Mouse (Mus musculus): ENCODE results near the gene Tsc22d2. TPM values are rescaled to one million over a fixed set of nuclear protein-coding genes. Genes with fewer than 3 reads are reported as not detected.
A peak's percentile ranks its signal among the peaks of the same experiment; 100 is the strongest.

The Tsc22d2 gene
- total and polyA plus RNA-seq, 2 experiments from 2014 or later, result 10.2 to 27.7 TPM

- H3K9me3 ChIP-seq (ENCODE audit: low read length), result no peaks in the 10 kb centered on the region
- H3K4me2 ChIP-seq (ENCODE audit: low read depth), result no peak overlapping the region
- no peaks in the 10 kb centered on the region for H3K27me3 ChIP-seq (ENCODE audit: insufficient read depth, low read length)
- H3K27ac ChIP-seq (ENCODE audit: low read depth, low read length), result no peak overlapping the region
- peak; percentile 65 for ATAC-seq
- peak; percentile 19; the same call in 1 of the 2 replicates for TF ChIP-seq CTCF (IDR thresholded peaks at IDR 0.05; ENCODE audit: low read depth)
- no peak for DNase-seq
- 39% methylated on average over 3 of the region's 3 CpGs for WGBS
- no peak overlapping the region for H3K4me3 ChIP-seq (ENCODE audit: low read depth, low read length)
- H3K36me3 ChIP-seq (ENCODE audit: insufficient read depth), result no peaks in the 10 kb centered on the region
- H3K9ac ChIP-seq, result no peak overlapping the region
- H3K4me1 ChIP-seq (ENCODE audit: insufficient read depth), result no peaks in the 10 kb centered on the region
These were observed 89.3 kb downstream of the Tsc22d2 start for GRCm38 (mm10) chr3:58503720-58504333.

- Histone ChIP-seq H3K9ac (no peak overlapping the region), H3K36me3 (ENCODE audit: insufficient read depth) (no peaks in the 10 kb centered on the region), H3K9me3 (ENCODE audit: low read length) (no peaks in the 10 kb centered on the region), H3K4me3 (ENCODE audit: low read depth, low read length) (no peak overlapping the region), H3K4me1 (ENCODE audit: insufficient read depth) (no peaks in the 10 kb centered on the region), H3K27ac (ENCODE audit: low read depth, low read length) (no peak overlapping the region), H3K4me2 (ENCODE audit: low read depth) (no peak overlapping the region), H3K27me3 (ENCODE audit: insufficient read depth, low read length) (no peaks in the 10 kb centered on the region)
- TF ChIP-seq CTCF (IDR thresholded peaks at IDR 0.05; ENCODE audit: low read depth), result no peak
- ATAC-seq (no peak), DNase-seq (no peak)
These were observed 90.2 kb downstream of the Tsc22d2 start for GRCm38 (mm10) chr3:58504676-58505075.

DNA sequence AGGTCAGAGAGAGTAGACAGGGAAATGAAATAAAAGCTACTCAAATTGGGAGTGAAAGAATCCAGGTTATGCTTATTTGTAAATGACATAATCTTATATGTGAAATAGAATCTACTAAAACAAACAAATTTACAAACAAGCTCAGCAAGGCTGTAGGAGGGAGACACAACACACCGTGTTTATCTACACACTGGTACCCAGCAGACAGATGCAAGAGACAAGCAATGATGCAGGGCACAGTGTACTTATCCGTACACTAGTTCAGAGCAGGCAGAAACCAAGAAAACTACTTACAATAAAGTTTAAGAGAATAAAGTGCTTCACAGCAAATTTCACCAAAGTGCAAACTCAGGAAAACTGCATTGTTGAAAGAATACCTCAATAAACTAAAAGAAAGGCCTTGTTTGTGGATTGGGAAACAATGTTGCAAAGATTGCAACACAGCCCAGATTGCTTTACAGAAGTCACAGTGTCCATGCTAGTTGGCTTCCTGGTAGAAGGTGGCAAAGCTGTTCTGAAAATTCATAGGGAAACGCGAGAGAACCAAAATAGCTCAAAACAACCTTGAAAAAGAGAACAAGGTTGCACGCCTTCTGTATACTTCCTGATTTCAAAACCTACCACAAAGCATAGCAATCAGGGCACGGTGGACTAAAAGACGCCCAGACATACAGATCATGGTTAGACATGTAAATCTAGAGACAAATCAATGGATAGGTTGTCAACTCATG is 93.7 kb downstream of the Tsc22d2 start:
- Histone ChIP-seq H3K9me3 (ENCODE audit: low read length) (no peaks in the 10 kb centered on the region), H3K27ac (ENCODE audit: low read depth, low read length) (no peak overlapping the region), H3K36me3 (ENCODE audit: insufficient read depth) (no peaks in the 10 kb centered on the region), H3K4me2 (ENCODE audit: low read depth) (no peak overlapping the region), H3K27me3 (ENCODE audit: insufficient read depth, low read length) (no peaks in the 10 kb centered on the region), H3K4me1 (ENCODE audit: insufficient read depth) (no peaks in the 10 kb centered on the region), H3K4me3 (ENCODE audit: low read depth, low read length) (no peak overlapping the region), H3K9ac (no peak overlapping the region)
- no peak for DNase-seq
- ATAC-seq, result no peak
- 89% methylated on average over 7 of the region's 7 CpGs for WGBS
- TF ChIP-seq CTCF (IDR thresholded peaks at IDR 0.05; ENCODE audit: low read depth), result no peak

GRCm38 (mm10) chr3:58511581-58511980 is 97.1 kb downstream of the Tsc22d2 start:
- no peak for DNase-seq
- TF ChIP-seq CTCF (IDR thresholded peaks at IDR 0.05; ENCODE audit: low read depth), result peak; percentile 15; the same call in 1 of the 2 replicates
- Histone ChIP-seq H3K27ac (ENCODE audit: low read depth, low read length) (no peak overlapping the region), H3K4me3 (ENCODE audit: low read depth, low read length) (no peak overlapping the region), H3K4me2 (ENCODE audit: low read depth) (no peak overlapping the region), H3K4me1 (ENCODE audit: insufficient read depth) (no peaks in the 10 kb centered on the region), H3K9me3 (ENCODE audit: low read length) (no peaks in the 10 kb centered on the region), H3K36me3 (ENCODE audit: insufficient read depth) (no peaks in the 10 kb centered on the region), H3K9ac (no peak overlapping the region), H3K27me3 (ENCODE audit: insufficient read depth, low read length) (no peaks in the 10 kb centered on the region)
- no peak for ATAC-seq

GRCm38 (mm10) chr3:58512740-58513139 is 98.2 kb downstream of the Tsc22d2 start:
- Histone ChIP-seq H3K36me3 (ENCODE audit: insufficient read depth) (no peaks in the 10 kb centered on the region), H3K4me1 (ENCODE audit: insufficient read depth) (no peaks in the 10 kb centered on the region), H3K9me3 (ENCODE audit: low read length) (no peaks in the 10 kb centered on the region), H3K27me3 (ENCODE audit: insufficient read depth, low read length) (no peaks in the 10 kb centered on the region), H3K27ac (ENCODE audit: low read depth, low read length) (no peak overlapping the region), H3K4me3 (ENCODE audit: low read depth, low read length) (no peak overlapping the region), H3K9ac (no peak overlapping the region), H3K4me2 (ENCODE audit: low read depth) (no peak overlapping the region)
- no peak for TF ChIP-seq CTCF (IDR thresholded peaks at IDR 0.05; ENCODE audit: low read depth)
- no peak for ATAC-seq
- WGBS, result 78% methylated on average over 3 of the region's 3 CpGs
- no peak for DNase-seq

DNA sequence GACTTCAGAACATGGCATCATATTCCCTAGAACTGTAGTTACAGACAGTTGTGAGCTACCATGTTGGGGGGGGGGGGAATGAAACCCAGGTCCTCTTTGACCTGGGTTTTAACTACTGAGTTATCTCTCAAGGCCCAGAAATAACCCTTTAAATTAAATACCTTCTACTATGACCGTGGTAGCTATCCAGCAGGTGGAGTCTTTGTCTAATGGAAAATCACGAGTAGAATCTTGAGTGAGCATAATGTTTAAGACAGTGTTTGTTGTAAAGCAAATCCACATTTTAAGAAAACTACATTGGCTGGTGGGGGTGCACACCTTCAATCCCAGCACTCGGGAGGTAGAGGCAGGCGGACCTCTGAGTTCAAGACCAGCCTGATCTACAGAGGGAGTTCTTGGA is 99.0 kb downstream of the Tsc22d2 start:
- H3K9me3 ChIP-seq (ENCODE audit: low read length), result no peaks in the 10 kb centered on the region
- 82% methylated on average over 4 of the region's 4 CpGs for WGBS
- DNase-seq (no peak), ATAC-seq (no peak)
- H3K27ac ChIP-seq (ENCODE audit: low read depth, low read length), result no peak overlapping the region
- H3K27me3 ChIP-seq (ENCODE audit: insufficient read depth, low read length), result no peaks in the 10 kb centered on the region
- no peak overlapping the region for H3K4me2 ChIP-seq (ENCODE audit: low read depth)
- H3K9ac ChIP-seq, result no peak overlapping the region
- no peaks in the 10 kb centered on the region for H3K4me1 ChIP-seq (ENCODE audit: insufficient read depth)
- H3K4me3 ChIP-seq (ENCODE audit: low read depth, low read length), result no peak overlapping the region
- H3K36me3 ChIP-seq (ENCODE audit: insufficient read depth), result no peaks in the 10 kb centered on the region
- TF ChIP-seq CTCF (IDR thresholded peaks at IDR 0.05; ENCODE audit: low read depth), result no peak

DNA sequence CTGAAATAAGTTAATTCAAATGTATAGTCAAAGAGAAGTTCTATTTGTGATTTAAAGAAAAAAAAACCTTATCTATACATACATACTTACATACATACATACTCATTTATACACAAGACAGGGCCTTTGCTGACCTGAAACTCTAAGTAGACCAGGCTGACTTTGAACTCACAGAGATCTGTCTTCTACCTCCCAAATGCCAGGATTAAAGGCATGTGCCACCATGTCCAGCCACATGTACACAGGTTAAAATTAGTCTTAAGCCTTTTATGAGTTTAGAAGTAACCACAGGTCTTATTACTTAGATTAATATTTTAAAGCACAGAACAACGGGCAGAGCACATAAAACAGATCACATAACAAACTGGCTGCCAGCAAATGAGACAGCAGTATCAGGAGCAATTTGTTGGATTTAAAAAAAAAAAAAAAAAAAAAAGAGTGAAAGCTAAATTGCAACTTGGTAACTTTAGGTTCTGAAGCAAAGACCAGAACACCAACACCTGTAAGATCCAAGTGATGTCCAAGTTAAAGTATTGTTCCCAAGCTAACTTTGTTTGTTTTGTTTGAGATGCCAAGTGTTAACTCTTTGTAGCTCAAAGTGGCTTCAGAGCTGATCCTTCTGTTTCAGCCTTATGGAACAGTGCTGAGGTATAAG is 101.6 kb downstream of the Tsc22d2 start:
- Histone ChIP-seq H3K36me3 (ENCODE audit: insufficient read depth) (no peaks in the 10 kb centered on the region; the same call in 1 of the 2 replicates), H3K9ac (no peak overlapping the region), H3K27me3 (ENCODE audit: insufficient read depth, low read length) (no peaks in the 10 kb centered on the region), H3K4me3 (ENCODE audit: low read depth, low read length) (no peak overlapping the region), H3K9me3 (ENCODE audit: low read length) (no peaks in the 10 kb centered on the region), H3K4me2 (ENCODE audit: low read depth) (no peak overlapping the region), H3K4me1 (ENCODE audit: insufficient read depth) (no peaks in the 10 kb centered on the region), H3K27ac (ENCODE audit: low read depth, low read length) (no peak overlapping the region)
- DNase-seq (no peak), ATAC-seq (no peak)
- WGBS, result 89% methylated on average over 1 of the region's 1 CpGs
- TF ChIP-seq CTCF (IDR thresholded peaks at IDR 0.05; ENCODE audit: low read depth), result no peak

Other genes with a start within 250 kb of the Tsc22d2 start
- gene Eif2a, start 111.1 kb downstream of the Tsc22d2 start, total RNA-seq (2014; rRNA removed), result 79.4 and 94.3 TPM in 2 replicates
- gene Eif2a, start 111.1 kb downstream of the Tsc22d2 start, polyA plus RNA-seq (2015; fragmentation: Nextera tagmentation; extraction: Ambion mirVana), result 41.8 and 44.2 TPM in 2 replicates
- gene Serp1, start 111.2 kb downstream of the Tsc22d2 start, total RNA-seq (2014; rRNA removed), result 45.8 and 49.3 TPM in 2 replicates
- gene Serp1, start 111.2 kb downstream of the Tsc22d2 start, polyA plus RNA-seq (2015; fragmentation: Nextera tagmentation; extraction: Ambion mirVana), result 59.5 and 64.5 TPM in 2 replicates
- 174 and 190 TPM in 2 replicates for gene Selenot, start 161.9 kb downstream of the Tsc22d2 start, total RNA-seq (2014; rRNA removed)
- gene Selenot, start 161.9 kb downstream of the Tsc22d2 start, polyA plus RNA-seq (2015; fragmentation: Nextera tagmentation; extraction: Ambion mirVana), result 12.5 and 19.3 TPM in 2 replicates
- 0.29 and 0.92 TPM in 2 replicates for gene Erich6, start 222.5 kb downstream of the Tsc22d2 start, total RNA-seq (2014; rRNA removed)
- gene Erich6, start 222.5 kb downstream of the Tsc22d2 start, polyA plus RNA-seq (2015; fragmentation: Nextera tagmentation; extraction: Ambion mirVana), result 0.33 and 0.45 TPM in 2 replicates

Measured in forebrain, postnatal 0 days (tissue).